Mouse (Mus musculus) MEL (cell line): Measurements from ENCODE around the gene Malsu1. TPM values are rescaled to one million over a fixed set of nuclear protein-coding genes. Genes with fewer than 3 reads are reported as not detected.

Source experiments
- DNase-seq: peaks from one replicate; pipeline ENCODE4 v3.0.0; 2011; ENCODE audit warnings: low read depth, low spot score
- H3K27ac ChIP-seq: 2 replicates; pipeline ENCODE4 v1.5.1; 2012; ENCODE audit warnings: low read depth, mild to moderate bottlenecking, control low read depth, low read length, moderate library complexity; ENCODE audit not compliant: control insufficient read depth
- H3K27me3 ChIP-seq, 2 experiments: fragments of 150-350 bp in 1 of 2; sonication (generic) in 1 of 2; 2 replicates each; pipeline ENCODE4 v1.6.1; 2012; ENCODE audit warnings: low read length in 2 of 2, mild to moderate bottlenecking in 2 of 2, improper control_type of control experiment in 1 of 2, moderate library complexity in 1 of 2; ENCODE audit not compliant: insufficient read depth in 2 of 2, control insufficient read depth in 1 of 2
- H3K36me3 ChIP-seq, 2 experiments: 2 replicates each; pipeline ENCODE4 v1.6.1; 2012 to 2014; ENCODE audit warnings: low read length in 2 of 2, improper control_type of control experiment in 1 of 2, inconsistent platforms in 1 of 2, mild to moderate bottlenecking in 1 of 2; ENCODE audit not compliant: insufficient read depth in 2 of 2, control insufficient read depth in 1 of 2
- H3K4me1 ChIP-seq, 2 experiments: fragments of 150-350 bp in 1 of 2; sonication (generic) in 1 of 2; 2 replicates each; pipeline ENCODE4 v1.6.1; 2012; ENCODE audit warnings: low read length in 2 of 2, improper control_type of control experiment in 1 of 2, mild to moderate bottlenecking in 1 of 2; ENCODE audit not compliant: insufficient read depth in 2 of 2, control insufficient read depth in 1 of 2
- H3K4me3 ChIP-seq, 2 experiments: fragments of 150-350 bp in 1 of 2; sonication (generic) in 1 of 2; 2 replicates each; pipeline ENCODE4 v1.5.1; 2012; ENCODE audit warnings: low read depth in 2 of 2, low read length in 2 of 2, mild to moderate bottlenecking in 2 of 2, moderate library complexity in 2 of 2, control low read depth in 1 of 2, improper control_type of control experiment in 1 of 2; ENCODE audit not compliant: control insufficient read depth in 1 of 2, insufficient read depth in 1 of 2
- H3K79me2 ChIP-seq: 2 replicates; pipeline ENCODE4 v1.6.1; 2012; ENCODE audit warnings: mild to moderate bottlenecking, low read length, moderate library complexity; ENCODE audit not compliant: control insufficient read depth, poor library complexity, insufficient read depth
- H3K9ac ChIP-seq: 2 replicates; pipeline ENCODE4 v1.6.1; 2012; ENCODE audit warnings: low read depth, mild to moderate bottlenecking, control low read depth, low read length, moderate library complexity; ENCODE audit not compliant: control insufficient read depth, poor library complexity, severe bottlenecking
- H3K9me3 ChIP-seq: fragments of 150-350 bp; sonication (generic); replicated peaks from 2 replicates; pipeline ENCODE4 v1.6.1; 2012; ENCODE audit warnings: mild to moderate bottlenecking, low read length, improper control_type of control experiment, moderate library complexity; ENCODE audit not compliant: insufficient read depth
- CHD2 ChIP-seq: IDR thresholded peaks from 2 replicates; pipeline ENCODE4 v1.6.1; 2011; ENCODE audit warnings: low read length, improper control_type of control experiment
- CTCF ChIP-seq, 3 experiments: IDR thresholded peaks in 2 of 3; conservative IDR thresholded peaks in 1 of 3; 2 replicates each; pipeline ENCODE4 v1.5.1; 2011 to 2012; ENCODE audit warnings: low read length in 3 of 3, low read depth in 2 of 3, mild to moderate bottlenecking in 2 of 3, improper control_type of control experiment in 1 of 3, inconsistent platforms in 1 of 3, mixed read lengths in 1 of 3, moderate library complexity in 1 of 3; ENCODE audit not compliant: control insufficient read depth in 1 of 3, insufficient read depth in 1 of 3, poor library complexity in 1 of 3, severe bottlenecking in 1 of 3
- ELF1 ChIP-seq: IDR thresholded peaks from 2 replicates; pipeline ENCODE4 v1.6.1; 2014; ENCODE audit warnings: low read depth, mild to moderate bottlenecking, inconsistent platforms, low read length, improper control_type of control experiment, moderate library complexity
- EP300 ChIP-seq, 2 experiments: IDR thresholded peaks; 2 replicates each; pipeline ENCODE4 v1.6.1; 2011; ENCODE audit warnings: improper control_type of control experiment in 2 of 2, low read length in 2 of 2, low read depth in 1 of 2, mild to moderate bottlenecking in 1 of 2
- ETS1 ChIP-seq: IDR thresholded peaks from 2 replicates; pipeline ENCODE4 v1.6.1; 2012; ENCODE audit warnings: low read depth, mild to moderate bottlenecking, inconsistent platforms, low read length, improper control_type of control experiment, moderate library complexity
- GABPA ChIP-seq: IDR thresholded peaks from 2 replicates; pipeline ENCODE4 v1.6.1; 2012; ENCODE audit warnings: low read depth, mild to moderate bottlenecking, inconsistent platforms, low read length, improper control_type of control experiment, moderate library complexity
- HCFC1 ChIP-seq: IDR thresholded peaks from 2 replicates; pipeline ENCODE4 v1.6.1; 2012; ENCODE audit warnings: low read depth, mild to moderate bottlenecking, inconsistent platforms, low read length, improper control_type of control experiment, moderate library complexity
- JUND ChIP-seq: IDR thresholded peaks from 2 replicates; pipeline ENCODE4 v1.6.1; 2011; ENCODE audit warnings: low read depth, mild to moderate bottlenecking, improper control_type of control experiment, low read length
- MAX ChIP-seq: IDR thresholded peaks from 2 replicates; pipeline ENCODE4 v1.6.1; 2011; ENCODE audit warnings: low read length, improper control_type of control experiment
- MAZ ChIP-seq: IDR thresholded peaks from 2 replicates; pipeline ENCODE4 v1.6.1; 2012; ENCODE audit warnings: low read depth, mild to moderate bottlenecking, inconsistent platforms, low read length, improper control_type of control experiment
- MYB ChIP-seq: IDR thresholded peaks from 2 replicates; pipeline ENCODE4 v1.6.1; 2011; ENCODE audit warnings: mild to moderate bottlenecking, low read depth, low read length, improper control_type of control experiment
- MYC ChIP-seq: IDR thresholded peaks from 2 replicates; pipeline ENCODE4 v1.6.1; 2011; ENCODE audit warnings: low read depth, mild to moderate bottlenecking, low read length, improper control_type of control experiment, moderate library complexity
- NELFE ChIP-seq: IDR thresholded peaks from 2 replicates; pipeline ENCODE4 v1.6.1; 2011; ENCODE audit warnings: low read depth, low read length, improper control_type of control experiment
- POLR2A ChIP-seq, 2 experiments: IDR thresholded peaks; 2 replicates each; pipeline ENCODE4 v1.6.1; 2011 to 2012; ENCODE audit warnings: low read length in 2 of 2, mild to moderate bottlenecking in 2 of 2, control low read depth in 1 of 2, improper control_type of control experiment in 1 of 2, low read depth in 1 of 2, moderate library complexity in 1 of 2; ENCODE audit not compliant: control insufficient read depth in 1 of 2, insufficient read depth in 1 of 2, poor library complexity in 1 of 2
- POLR2AphosphoS2 ChIP-seq: IDR thresholded peaks from 2 replicates; pipeline ENCODE4 v1.6.1; 2011; ENCODE audit warnings: low read length, improper control_type of control experiment
- RAD21 ChIP-seq: IDR thresholded peaks from 2 replicates; pipeline ENCODE4 v1.6.1; 2011; ENCODE audit warnings: mild to moderate bottlenecking, low read depth, low read length, improper control_type of control experiment
- RCOR1 ChIP-seq: IDR thresholded peaks from 2 replicates; pipeline ENCODE4 v1.6.1; 2012; ENCODE audit warnings: low read depth, mild to moderate bottlenecking, inconsistent platforms, low read length, improper control_type of control experiment
- SMC3 ChIP-seq: IDR thresholded peaks from 2 replicates; pipeline ENCODE4 v1.6.1; 2011; ENCODE audit warnings: low read depth, low read length, improper control_type of control experiment
- UBTF ChIP-seq: IDR thresholded peaks from 2 replicates; pipeline ENCODE4 v1.6.1; 2012; ENCODE audit warnings: low read depth, mild to moderate bottlenecking, inconsistent platforms, low read length, improper control_type of control experiment, moderate library complexity, borderline replicate concordance; ENCODE audit not compliant: insufficient read depth
- ZC3H11A ChIP-seq: IDR thresholded peaks from 2 replicates; pipeline ENCODE4 v1.6.1; 2012; ENCODE audit warnings: low read depth, mild to moderate bottlenecking, inconsistent platforms, low read length, improper control_type of control experiment
- ZKSCAN1 ChIP-seq: IDR thresholded peaks from 2 replicates; pipeline ENCODE4 v1.6.1; 2012; ENCODE audit warnings: low read depth, mild to moderate bottlenecking, inconsistent platforms, low read length, improper control_type of control experiment, moderate library complexity
- ZNF384 ChIP-seq: IDR thresholded peaks from 2 replicates; pipeline ENCODE4 v1.6.1; 2012; ENCODE audit warnings: low read depth, mild to moderate bottlenecking, inconsistent platforms, low read length, improper control_type of control experiment
- polyA plus RNA-seq, 2 experiments: library from polyadenylated mRNA; stranded (reverse) in 1 of 2; unstranded in 1 of 2; fragments of >175 nt in 1 of 2; fragments of >200 nt in 1 of 2; gene quantifications; 2 replicates each; pipeline versions ENCODE4 v1.2.1 to v1.2.4; 2012; ENCODE audit warnings: low replicate concordance in 2 of 2, low read depth in 1 of 2; ENCODE audit not compliant: insufficient read length in 2 of 2, insufficient read depth in 1 of 2, missing spikeins in 1 of 2
- total RNA-seq: library from RNA; depleted of rRNA; stranded (reverse); fragments of 300-350 nt; gene quantifications from 2 replicates; pipeline ENCODE4 v1.2.3, GENCODE M21; 2012

Malsu1 gene
- total and polyA plus RNA-seq, 3 experiments = 27.8 to 60.7 TPM; not detected in 1

GRCm38 (mm10) chr6:49036275-49037267, 37.0 kb upstream of the Malsu1 start, which contains the start of gene Gpnmb (continued):
- no peak for TF ChIP-seq UBTF
- TF ChIP-seq, all 39 proteins: peak for 0

GRCm38 (mm10) chr6:49037268-49037662, 36.3 kb upstream of the Malsu1 start:
- H3K27me3 ChIP-seq = no peaks in the 10 kb centered on the region; a peak in 1 of 4 replicates
- TF ChIP-seq CHD2 (no peak), ZC3H11A (no peak), HCFC1 (no peak), MAZ (no peak), SMC3 (no peak), ETS1 (no peak), RCOR1 (no peak), GABPA (no peak), EP300 (IDR thresholded peaks at IDR 0.05; ENCODE audit: low read depth in 1 of 2, low read length in 2 of 2) (no peak), MAX (no peak), POLR2AphosphoS2 (no peak), MYC (no peak), ELF1 (no peak), POLR2A (IDR thresholded peaks at IDR 0.05; ENCODE audit: control insufficient read depth in 1 of 2, insufficient read depth in 1 of 2, low read depth in 1 of 2, low read length in 2 of 2, poor library complexity in 1 of 2) (no peak), MYB (no peak), JUND (no peak)
- no peaks in the 10 kb centered on the region for H3K79me2 ChIP-seq
- H3K4me1 ChIP-seq = no peaks in the 10 kb centered on the region
- DNase-seq = no peak
- no peak overlapping the region for H3K9ac ChIP-seq
- H3K36me3 ChIP-seq = no peaks in the 10 kb centered on the region
- no peak overlapping the region for H3K27ac ChIP-seq
- no peak overlapping the region for H3K4me3 ChIP-seq
- no peaks in the 10 kb centered on the region for H3K9me3 ChIP-seq

- Histone ChIP-seq H3K9ac (no peak overlapping the region), H3K27ac (no peak overlapping the region), H3K4me3 (no peak overlapping the region), H3K79me2 (no peaks in the 10 kb centered on the region), H3K4me1 (no peaks in the 10 kb centered on the region), H3K36me3 (no peaks in the 10 kb centered on the region), H3K9me3 (no peaks in the 10 kb centered on the region), H3K27me3 (no peaks in the 10 kb centered on the region; a peak in 1 of 4 replicates)
- DNase-seq = peak; percentile 59
- TF ChIP-seq RAD21 = peak; percentile 60
- TF ChIP-seq ZC3H11A = peak; percentile 23; the same call in 1 of the 2 replicates
- no peak for TF ChIP-seq NELFE
- peak; percentile 78 for TF ChIP-seq ZNF384
- no peak for TF ChIP-seq ZKSCAN1
- no peak for TF ChIP-seq POLR2A (IDR thresholded peaks at IDR 0.05; ENCODE audit: control insufficient read depth in 1 of 2, insufficient read depth in 1 of 2, low read depth in 1 of 2, low read length in 2 of 2, poor library complexity in 1 of 2)
- peak in 2 of 3 experiments; percentile 62 to 74; a peak in 5 of 6 replicates for TF ChIP-seq CTCF (IDR thresholded peaks at IDR 0.05 in 2 of 3, conservative IDR thresholded peaks at IDR 0.05 in 1 of 3; ENCODE audit: control insufficient read depth in 1 of 3, insufficient read depth in 1 of 3, low read depth in 2 of 3, low read length in 3 of 3, poor library complexity in 1 of 3, severe bottlenecking in 1 of 3)
- TF ChIP-seq SMC3 = peak; percentile 53
Measured at GRCm38 (mm10) chr6:49039470-49040180, 34.0 kb upstream of the Malsu1 start.
